Mouse (Mus musculus): ENCODE results near the gene Gm17720. TPM values are rescaled to one million over a fixed set of nuclear protein-coding genes. Genes with fewer than 3 reads are reported as not detected.

Gm17720 gene
- polyA plus RNA-seq (2014; fragmentation: Illumina TruSeq; extraction: RNeasy Lipid Tissue Mini Kit (QIAGEN cat#74804); ENCODE audit: low read depth, low replicate concordance), result not detected

GRCm38 (mm10) chr8:110102653-110103052, at the start of gene Gm17720:
TSS of gene Gm17720 (minus strand) at chr8:110102753.

GRCm38 (mm10) chr8:110100907-110101306, 1.6 kb downstream of the Gm17720 start, which contains the start of gene Gm21964:
TSS of gene Gm21964 (plus strand) at chr8:110101207.

GRCm38 (mm10) chr8:110079282-110080221, 23.0 kb downstream of the Gm17720 start, which contains the start of gene Zfp612:
TSS of gene Zfp612 (plus strand) at chr8:110079746.

GRCm38 (mm10) chr8:110039659-110040058, 62.9 kb downstream of the Gm17720 start, which contains the start of gene Chst4:
TSS of gene Chst4 (minus strand) at chr8:110039740.

Other genes starting within 250 kb of the Gm17720 start
- gene Phlpp2, start 234.2 kb downstream of the Gm17720 start, polyA plus RNA-seq (2014; fragmentation: Illumina TruSeq; extraction: RNeasy Lipid Tissue Mini Kit (QIAGEN cat#74804); ENCODE audit: low read depth, low replicate concordance), result 6.5 TPM
- gene Marveld3, start 140.6 kb downstream of the Gm17720 start, polyA plus RNA-seq (2014; fragmentation: Illumina TruSeq; extraction: RNeasy Lipid Tissue Mini Kit (QIAGEN cat#74804); ENCODE audit: low read depth, low replicate concordance), result 18.3 TPM
- not detected for gene Tat, start 112.3 kb downstream of the Gm17720 start, polyA plus RNA-seq (2014; fragmentation: Illumina TruSeq; extraction: RNeasy Lipid Tissue Mini Kit (QIAGEN cat#74804); ENCODE audit: low read depth, low replicate concordance)
- gene Chst4, start 63.0 kb downstream of the Gm17720 start, polyA plus RNA-seq (2014; fragmentation: Illumina TruSeq; extraction: RNeasy Lipid Tissue Mini Kit (QIAGEN cat#74804); ENCODE audit: low read depth, low replicate concordance), result not detected
- gene Zfp612, start 23.0 kb downstream of the Gm17720 start, polyA plus RNA-seq (2014; fragmentation: Illumina TruSeq; extraction: RNeasy Lipid Tissue Mini Kit (QIAGEN cat#74804); ENCODE audit: low read depth, low replicate concordance), result 10.9 TPM
- not detected for gene Gm21964, start 1.5 kb downstream of the Gm17720 start, polyA plus RNA-seq (2014; fragmentation: Illumina TruSeq; extraction: RNeasy Lipid Tissue Mini Kit (QIAGEN cat#74804); ENCODE audit: low read depth, low replicate concordance)
- gene Calb2, start 65.5 kb upstream of the Gm17720 start, polyA plus RNA-seq (2014; fragmentation: Illumina TruSeq; extraction: RNeasy Lipid Tissue Mini Kit (QIAGEN cat#74804); ENCODE audit: low read depth, low replicate concordance), result not detected
- gene Cmtr2, start 112.9 kb upstream of the Gm17720 start, polyA plus RNA-seq (2014; fragmentation: Illumina TruSeq; extraction: RNeasy Lipid Tissue Mini Kit (QIAGEN cat#74804); ENCODE audit: low read depth, low replicate concordance), result 8.1 TPM
- 0.04 TPM for gene Hydin, start 164.2 kb upstream of the Gm17720 start, polyA plus RNA-seq (2014; fragmentation: Illumina TruSeq; extraction: RNeasy Lipid Tissue Mini Kit (QIAGEN cat#74804); ENCODE audit: low read depth, low replicate concordance)

Measured in kidney, adult 10 weeks (tissue).